Mouse (Mus musculus) layer of hippocampus, postnatal 36 days (tissue): ENCODE measurements around the gene Ppan. TPM values are rescaled to one million over a fixed set of nuclear protein-coding genes. Genes with fewer than 3 reads are reported as not detected.

ENCODE experiments used
- DNase-seq, 2 experiments: peaks; one replicate each; pipeline ENCODE4 v3.0.0; 2022
- total RNA-seq, 2 experiments: library from RNA; stranded (reverse); gene quantifications; 2 replicates each; pipeline ENCODE4 v1.2.3; 2021

Ppan gene
- total RNA-seq, 2 experiments from 2014 or later: 19.8 to 24.9 TPM

DNA sequence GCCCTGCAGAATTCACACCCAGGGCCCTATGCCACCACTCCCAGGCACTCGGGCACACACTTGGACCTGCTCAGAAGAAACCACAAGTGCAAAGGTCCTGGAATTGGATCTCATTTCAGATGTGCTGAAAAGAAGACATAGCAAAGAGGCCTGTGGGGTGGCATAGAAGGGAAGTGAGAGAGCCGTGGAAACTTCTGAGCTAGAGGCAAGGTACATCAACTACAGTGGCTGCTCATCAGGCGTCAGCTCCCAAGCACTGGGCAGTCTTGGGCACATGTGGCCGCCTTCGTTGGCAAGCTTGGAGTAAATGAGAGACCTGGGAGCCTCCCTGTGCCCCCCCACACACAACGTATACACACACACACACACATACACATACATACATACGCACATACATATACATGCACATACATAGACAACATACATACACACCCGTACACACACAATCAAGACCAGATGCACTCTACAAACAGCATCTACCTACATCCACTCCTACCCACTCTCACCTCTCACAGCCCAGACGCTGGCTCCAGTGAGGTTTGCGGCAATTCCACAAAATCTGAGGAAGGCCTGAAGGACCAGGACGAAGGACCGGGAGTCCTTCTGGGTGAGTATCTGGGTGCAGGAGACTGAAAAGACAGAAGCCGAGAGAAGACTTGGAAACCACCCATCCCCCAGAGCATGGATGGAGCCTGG, 8.7 kb upstream of the Ppan start, which contains the start of gene Angptl6:
Gene Angptl6 (minus strand): TSS at position 631 of the 696 bp plus-strand sequence.
- no peak for DNase-seq

- DNase-seq: no peak
These were observed 1.4 kb upstream of the Ppan start for GRCm38 (mm10) chr9:20886563-20886962.

- no peak for DNase-seq
These were observed 784 bp upstream of the Ppan start for GRCm38 (mm10) chr9:20887191-20887590.

GRCm38 (mm10) chr9:20888386-20888765, 401 bp downstream of the Ppan start:
- no peak for DNase-seq

DNA sequence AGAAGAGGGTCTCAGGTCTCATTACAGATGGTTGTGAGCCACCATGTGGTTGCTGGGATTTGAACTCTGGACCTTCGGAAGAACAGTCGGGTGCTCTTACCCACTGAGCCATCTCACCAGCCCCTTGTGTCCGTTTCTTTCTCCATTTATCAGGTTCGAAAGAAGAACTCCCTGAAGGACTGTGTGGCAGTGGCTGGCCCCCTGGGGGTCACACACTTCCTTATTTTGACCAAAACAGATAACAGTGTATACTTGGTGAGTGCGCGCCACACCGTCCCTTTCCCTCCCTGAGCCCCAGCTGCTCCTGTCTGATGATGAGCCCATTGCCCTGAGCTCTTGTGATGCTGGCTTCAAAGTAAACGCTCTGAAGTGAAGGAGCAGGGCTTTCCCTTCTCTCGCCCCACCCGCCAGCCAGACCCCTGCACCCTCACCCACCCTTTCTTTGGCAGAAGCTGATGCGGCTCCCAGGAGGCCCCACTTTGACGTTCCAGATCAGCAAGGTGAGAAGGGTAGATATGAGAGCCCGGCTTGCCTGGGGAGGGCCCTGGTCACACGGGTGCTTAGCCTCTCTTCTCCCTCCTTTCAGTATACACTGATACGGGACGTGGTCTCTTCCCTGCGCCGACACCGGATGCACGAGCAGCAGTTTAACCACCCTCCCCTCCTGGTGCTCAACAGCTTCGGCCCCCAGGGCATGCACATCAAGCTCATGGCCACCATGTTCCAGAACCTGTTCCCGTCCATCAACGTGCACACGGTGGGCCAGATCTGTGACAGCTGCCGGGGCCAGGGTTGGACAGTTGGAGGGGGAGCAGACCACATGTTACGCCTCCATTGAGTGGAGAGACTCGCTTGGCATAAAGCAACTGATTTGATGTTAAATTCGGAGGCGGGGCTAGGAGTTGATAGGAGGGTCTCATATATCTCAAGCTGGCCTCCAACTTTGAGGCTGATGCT, 1.5 kb downstream of the Ppan start:
- no peak for DNase-seq

- no peak for DNase-seq
These were observed 2.4 kb downstream of the Ppan start for GRCm38 (mm10) chr9:20890411-20890810.

DNA sequence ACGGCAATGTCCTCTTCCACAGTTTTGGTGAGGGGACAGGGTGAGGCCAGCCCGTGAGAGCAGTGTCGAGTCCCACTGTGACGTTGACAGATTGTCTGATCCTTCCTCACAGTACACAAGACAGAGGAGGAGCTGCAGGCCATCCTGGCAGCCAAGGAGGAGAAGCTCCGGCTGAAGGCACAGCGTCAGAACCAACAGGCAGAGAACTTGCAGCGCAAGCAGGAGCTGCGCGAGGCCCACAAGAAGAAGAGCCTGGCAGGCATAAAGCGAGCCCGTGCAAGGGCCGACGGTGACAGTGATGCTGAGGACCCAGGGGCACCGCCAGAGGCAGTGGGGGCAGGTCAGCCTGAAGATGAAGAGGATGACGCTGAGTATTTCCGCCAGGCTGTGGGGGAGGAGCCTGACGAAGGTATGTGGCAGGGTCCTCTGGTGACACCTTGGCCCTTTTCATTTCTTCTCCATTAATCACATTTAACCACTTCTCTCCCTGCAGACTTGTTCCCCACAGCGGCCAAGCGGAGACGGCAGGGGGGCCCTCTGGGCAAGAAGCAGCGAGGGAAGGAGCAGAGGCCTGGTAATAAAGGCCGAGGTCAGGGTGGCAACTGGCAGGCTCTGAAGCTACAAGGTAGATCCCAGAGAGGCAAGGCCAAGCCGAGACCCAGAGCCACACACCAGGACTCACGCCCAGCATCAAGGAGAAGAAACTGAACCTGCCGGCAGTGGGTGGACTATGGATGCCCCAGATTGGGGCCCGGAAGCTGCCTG, 3.5 kb downstream of the Ppan start:
- DNase-seq: no peak

DNA sequence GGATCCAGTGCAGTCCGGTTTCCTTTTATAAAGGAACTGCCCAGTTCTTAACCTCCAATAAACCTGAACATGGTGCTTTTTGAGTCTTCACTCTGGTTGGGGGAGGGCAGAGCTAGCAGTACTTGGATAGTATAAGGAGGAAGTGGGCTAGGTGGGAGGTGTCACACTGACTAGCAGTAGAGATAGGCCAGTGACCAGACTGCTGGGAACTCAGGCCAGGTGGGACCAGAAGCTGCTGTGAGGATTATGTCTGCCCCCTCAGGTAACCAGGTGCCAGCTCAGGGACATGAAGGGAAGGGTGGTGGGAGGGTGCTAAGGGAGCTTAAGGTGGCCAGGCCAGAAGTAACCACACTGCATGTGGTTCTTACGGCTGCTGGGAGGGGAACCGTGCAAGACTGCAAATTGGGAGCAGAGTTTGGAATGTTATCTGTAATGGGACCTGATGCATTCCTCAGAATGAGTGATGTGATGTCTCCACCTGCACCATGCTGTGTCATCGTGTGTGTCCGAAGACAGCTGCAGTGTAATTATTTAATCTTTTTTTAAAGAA, 4.2 kb downstream of the Ppan start:
- no peak for DNase-seq

DNA sequence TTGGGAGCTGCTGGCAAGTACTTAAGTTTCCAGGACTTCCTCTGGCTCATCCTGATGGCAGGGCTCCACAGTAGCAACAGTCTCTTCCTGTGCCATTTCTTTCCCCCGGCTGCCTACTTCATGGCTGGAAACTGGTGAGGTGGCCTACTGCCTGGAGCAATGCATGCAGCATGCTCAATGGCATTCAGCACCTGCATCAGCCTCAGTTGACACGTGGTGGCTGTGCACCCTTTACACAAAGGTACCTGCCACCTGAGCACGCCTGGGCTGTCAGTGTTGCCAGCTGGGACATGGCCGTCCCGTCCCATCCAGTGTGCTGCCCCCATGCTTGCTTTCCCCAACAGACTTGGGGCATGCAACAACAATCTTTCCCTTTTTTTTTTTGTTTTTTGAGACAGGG, 5.1 kb downstream of the Ppan start:
- DNase-seq: no peak

GRCm38 (mm10) chr9:20893590-20894343, 5.8 kb downstream of the Ppan start:
- no peak for DNase-seq

- no peak for DNase-seq
These were observed 6.7 kb downstream of the Ppan start for GRCm38 (mm10) chr9:20894629-20895028.

DNA sequence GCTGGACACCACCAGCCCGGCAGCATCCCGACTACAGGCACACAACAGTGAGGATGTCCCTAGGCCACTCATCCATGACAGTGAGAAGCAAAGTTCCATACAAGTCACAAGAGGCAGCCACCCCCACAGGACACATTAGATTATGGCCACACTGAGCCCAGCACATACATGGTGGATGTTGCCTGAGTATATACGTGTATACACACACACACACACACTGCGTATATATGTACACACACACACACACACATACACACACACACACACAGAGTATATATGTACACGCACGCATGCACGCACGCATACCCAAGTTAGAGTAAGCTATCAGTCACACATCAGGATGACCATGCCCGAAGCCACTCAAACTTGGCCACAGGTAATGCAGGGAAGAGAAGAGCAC, 7.4 kb downstream of the Ppan start:
- DNase-seq: no peak

GRCm38 (mm10) chr9:20897736-20898510, 9.9 kb downstream of the Ppan start:
- DNase-seq: no peak

- DNase-seq: peak; percentile 80 to 81
These were observed 10.6 kb downstream of the Ppan start, which contains the start of gene Eif3g for GRCm38 (mm10) chr9:20898511-20899073. Eif3g (minus strand) TSS chr9:20898623.

- DNase-seq: no peak
These were observed 13.6 kb downstream of the Ppan start for GRCm38 (mm10) chr9:20901466-20902173.

GRCm38 (mm10) chr9:20902174-20902491, 14.2 kb downstream of the Ppan start:
- no peak for DNase-seq

DNA sequence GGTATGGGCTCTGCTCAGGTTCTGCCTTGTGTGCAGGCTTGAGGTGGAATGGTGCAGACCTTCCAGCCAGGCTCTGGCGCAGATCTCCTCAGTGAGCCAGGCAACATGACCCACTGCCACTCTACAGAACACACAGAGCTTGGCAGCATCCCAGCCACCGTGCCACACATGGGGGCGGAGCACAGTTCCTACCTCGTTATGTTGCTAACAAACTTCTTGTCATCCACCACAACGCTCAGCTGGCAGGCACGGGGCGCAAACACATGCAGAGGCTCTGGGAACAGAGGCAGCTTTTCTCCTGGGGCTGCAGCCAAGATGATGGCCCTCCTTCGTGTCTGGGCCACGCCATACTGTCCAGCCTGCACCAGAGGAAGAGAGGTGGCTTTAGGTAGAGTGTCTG, 22.0 kb downstream of the Ppan start:
- DNase-seq: no peak

GRCm38 (mm10) chr9:20916160-20916559, 28.2 kb downstream of the Ppan start:
- DNase-seq: no peak

- DNase-seq: no peak
These were observed 35.3 kb downstream of the Ppan start for GRCm38 (mm10) chr9:20923258-20923657.
